Mouse (Mus musculus) frontal cortex, adult 2 months (tissue): Measurements from ENCODE around the gene Foxp1. TPM values are rescaled to one million over a fixed set of nuclear protein-coding genes. Genes with fewer than 3 reads are reported as not detected.

ENCODE experiments used
- DNase-seq, 2 experiments: peaks; one replicate each; pipeline ENCODE4 v3.0.0; 2022; ENCODE audit warnings: low spot score in 1 of 2; ENCODE audit errors: extremely low spot score in 1 of 2
- polyA plus RNA-seq: library from polyadenylated mRNA; depleted of rRNA; stranded (reverse); fragments of >200 nt; gene quantifications from 2 replicates; pipeline ENCODE4 v1.2.3, GENCODE M21; 2012

Gene Foxp1
- polyA plus RNA-seq, 1 experiment, result 49.5 TPM

DNA sequence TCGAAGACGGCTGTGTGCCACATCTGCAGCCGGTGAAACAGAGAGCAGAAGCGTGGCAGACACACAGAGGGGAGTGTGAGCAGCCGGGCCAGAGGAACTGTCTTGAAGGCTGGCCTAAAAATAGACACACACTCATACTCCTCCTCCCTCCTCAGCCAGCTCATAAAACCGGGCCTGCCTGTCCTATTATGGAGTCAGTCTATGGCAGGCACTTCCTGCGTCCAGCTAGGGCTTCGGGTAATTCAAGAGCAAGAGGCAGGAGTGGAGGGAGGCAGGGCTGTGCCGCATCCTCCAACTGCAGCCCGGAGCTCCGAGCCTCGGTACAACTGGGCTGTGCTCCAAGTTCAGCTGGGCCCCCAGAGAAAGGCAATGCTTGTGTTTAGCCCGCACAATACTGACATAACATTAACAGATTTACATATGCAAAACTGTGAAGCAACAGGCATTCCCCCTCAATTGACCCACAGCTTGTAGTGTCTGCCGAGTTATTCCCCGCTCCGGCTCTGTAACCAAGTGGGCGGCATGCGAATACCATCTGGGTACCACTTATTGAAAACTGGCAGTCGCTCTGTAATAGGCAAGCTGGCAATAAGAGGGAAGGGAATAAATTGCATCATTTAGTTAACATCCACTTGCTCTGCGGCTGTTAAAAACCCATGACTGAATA is 37.2 kb downstream of the Foxp1 start:
- DNase-seq, result peak; percentile 70 to 75

GRCm38 (mm10) chr6:99484884-99485216 is 37.7 kb downstream of the Foxp1 start:
- no peak for DNase-seq

- no peak for DNase-seq
Measured at GRCm38 (mm10) chr6:99484197-99484725, 38.3 kb downstream of the Foxp1 start.

GRCm38 (mm10) chr6:99483556-99483955 is 39.0 kb downstream of the Foxp1 start:
- no peak for DNase-seq

DNA sequence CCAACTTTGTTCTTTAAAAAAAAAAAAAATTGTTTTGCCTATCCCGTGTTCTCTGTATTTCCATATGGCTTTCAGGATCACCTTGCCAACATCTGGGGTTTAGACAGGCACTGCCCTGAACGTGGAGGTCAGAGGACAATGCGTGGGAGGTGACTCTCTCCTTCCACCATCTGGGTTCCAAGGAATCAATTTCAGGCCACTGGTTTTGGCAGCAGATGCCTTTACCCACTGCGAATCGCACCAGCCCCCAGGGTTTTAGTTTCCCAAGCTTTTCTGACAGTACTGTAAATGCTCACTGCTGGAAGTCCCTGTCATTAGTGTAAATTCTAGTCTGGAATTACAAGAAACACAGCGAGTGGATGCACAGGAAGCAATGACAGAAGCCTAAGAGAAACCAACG is 41.0 kb downstream of the Foxp1 start:
- DNase-seq, result no peak

- DNase-seq, result no peak
Measured at GRCm38 (mm10) chr6:99478873-99479650, 43.5 kb downstream of the Foxp1 start.

GRCm38 (mm10) chr6:99475040-99475439 is 47.5 kb downstream of the Foxp1 start:
- DNase-seq, result no peak

- DNase-seq, result no peak
Measured at GRCm38 (mm10) chr6:99470906-99471305, 51.6 kb downstream of the Foxp1 start.

GRCm38 (mm10) chr6:99469134-99469834 is 53.2 kb downstream of the Foxp1 start:
- no peak for DNase-seq

DNA sequence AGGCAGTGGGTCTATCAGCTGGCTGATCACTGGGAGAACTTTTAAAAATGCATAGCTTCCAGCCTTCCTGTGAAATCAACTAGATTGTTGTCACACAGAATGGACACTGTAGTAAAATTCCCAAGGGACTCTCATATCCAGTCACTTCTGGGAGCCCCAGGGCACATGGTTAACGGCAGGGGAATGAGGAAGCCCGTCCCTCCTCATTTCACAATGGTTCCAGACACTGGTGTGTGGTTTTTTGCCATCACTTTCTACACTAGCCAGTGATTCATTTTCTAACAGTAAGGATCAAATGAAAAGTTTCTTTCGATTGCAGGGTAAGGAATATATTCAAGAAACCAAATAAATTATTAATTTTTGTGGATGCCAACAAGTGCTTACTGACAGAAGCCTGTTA is 54.7 kb downstream of the Foxp1 start:
- no peak for DNase-seq

- no peak for DNase-seq
Measured at GRCm38 (mm10) chr6:99467109-99467508, 55.4 kb downstream of the Foxp1 start.

DNA sequence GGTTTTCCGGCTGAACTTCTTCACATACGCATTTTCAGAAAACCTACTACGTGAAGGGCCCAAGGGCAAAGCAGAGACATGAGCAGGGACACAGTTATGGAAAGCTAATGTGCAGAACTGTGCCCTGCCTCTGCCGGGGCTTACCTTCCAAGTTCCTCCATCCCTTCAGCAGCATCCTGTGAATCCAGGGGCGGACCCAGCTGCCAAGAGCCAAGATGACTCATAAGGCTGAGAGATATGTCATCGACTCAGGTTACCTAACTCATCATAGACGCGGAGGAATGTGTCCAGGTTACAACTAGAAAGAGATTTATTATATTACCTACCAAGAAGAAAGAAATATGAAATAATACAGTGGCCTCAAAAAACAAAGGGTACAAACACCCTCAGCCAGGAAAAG is 56.2 kb downstream of the Foxp1 start:
- peak; percentile 31 to 66 for DNase-seq

- no peak for DNase-seq
Measured at GRCm38 (mm10) chr6:99464449-99464848, 58.1 kb downstream of the Foxp1 start.

- no peak for DNase-seq
Measured at GRCm38 (mm10) chr6:99463906-99464305, 58.6 kb downstream of the Foxp1 start.

GRCm38 (mm10) chr6:99458775-99459174 is 63.7 kb downstream of the Foxp1 start:
- no peak for DNase-seq

DNA sequence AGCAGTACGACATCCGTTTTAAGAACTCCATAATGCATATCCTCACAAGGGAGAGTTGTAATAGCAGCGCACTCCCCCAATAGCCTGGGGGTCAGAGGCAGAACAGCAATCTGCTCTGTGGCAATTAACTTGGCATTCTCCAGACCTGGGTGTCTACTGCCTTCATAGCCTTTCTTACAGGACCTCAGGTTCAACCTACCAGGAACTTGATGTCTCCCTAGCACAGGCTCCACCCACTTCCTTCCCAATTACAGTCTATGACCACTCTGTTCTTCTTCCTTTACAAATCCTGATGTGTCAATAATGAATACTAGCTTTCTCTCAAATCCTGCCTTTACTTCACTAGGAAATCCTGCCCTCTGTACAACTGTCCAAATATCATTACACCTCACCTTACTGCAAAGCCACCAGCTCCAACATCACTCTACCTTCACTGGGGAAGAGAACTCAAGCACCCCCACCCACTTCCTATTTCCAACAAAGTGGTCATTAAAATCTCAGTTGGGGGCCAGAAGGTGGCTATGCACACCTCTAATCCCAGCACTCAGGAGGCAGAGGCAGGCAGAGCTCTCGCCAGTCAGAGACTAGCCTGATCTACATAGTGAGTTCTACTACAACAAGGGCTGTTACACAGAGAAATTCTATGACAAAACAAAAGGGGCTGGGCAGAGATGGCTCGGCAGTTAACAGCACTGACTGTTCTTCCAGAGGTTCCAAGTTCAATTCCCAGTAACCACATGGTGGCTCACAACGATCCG is 68.6 kb downstream of the Foxp1 start:
- DNase-seq, result no peak

GRCm38 (mm10) chr6:99452638-99453185 is 69.8 kb downstream of the Foxp1 start:
- DNase-seq, result no peak

DNA sequence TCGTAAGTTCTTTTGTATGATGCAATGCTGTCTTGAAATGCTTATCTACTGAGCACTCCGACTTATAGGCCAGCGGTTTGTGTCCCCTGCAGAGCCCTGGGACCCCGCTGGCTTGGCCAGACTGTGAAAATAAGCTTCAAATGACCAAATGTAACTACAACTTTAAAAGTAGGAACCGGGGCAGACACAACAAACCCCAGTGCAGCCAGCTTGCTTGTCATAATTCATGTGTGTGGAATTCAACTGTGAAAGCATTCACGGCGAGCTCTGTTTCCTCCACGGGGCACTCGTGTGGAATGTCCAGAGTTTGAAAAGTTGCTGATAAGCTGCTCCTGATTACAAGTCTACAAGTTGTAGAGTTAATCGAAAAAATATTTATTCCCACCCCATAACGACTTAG is 71.0 kb downstream of the Foxp1 start:
- DNase-seq, result no peak

DNA sequence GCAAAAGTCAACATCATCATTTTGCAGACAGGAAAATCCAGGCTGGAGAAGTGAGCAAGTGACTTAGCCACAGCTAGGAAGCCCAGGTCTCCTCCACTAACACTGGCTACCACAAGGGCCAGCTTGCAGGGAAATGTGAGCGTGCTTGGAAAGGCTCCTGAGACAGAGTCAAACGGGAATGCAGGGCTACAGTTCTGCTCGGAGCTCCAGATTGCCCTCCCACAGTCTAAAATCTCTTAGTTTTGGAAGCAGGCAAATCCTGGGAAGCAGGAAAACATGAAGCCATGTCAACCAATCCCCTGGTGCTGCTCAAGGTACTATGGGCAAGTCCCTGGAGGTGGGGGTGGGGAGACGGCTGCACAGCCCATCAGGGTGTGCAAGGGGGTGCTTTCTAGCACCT is 75.1 kb downstream of the Foxp1 start:
- peak in 1 of 2 experiments; percentile 40 for DNase-seq

DNA sequence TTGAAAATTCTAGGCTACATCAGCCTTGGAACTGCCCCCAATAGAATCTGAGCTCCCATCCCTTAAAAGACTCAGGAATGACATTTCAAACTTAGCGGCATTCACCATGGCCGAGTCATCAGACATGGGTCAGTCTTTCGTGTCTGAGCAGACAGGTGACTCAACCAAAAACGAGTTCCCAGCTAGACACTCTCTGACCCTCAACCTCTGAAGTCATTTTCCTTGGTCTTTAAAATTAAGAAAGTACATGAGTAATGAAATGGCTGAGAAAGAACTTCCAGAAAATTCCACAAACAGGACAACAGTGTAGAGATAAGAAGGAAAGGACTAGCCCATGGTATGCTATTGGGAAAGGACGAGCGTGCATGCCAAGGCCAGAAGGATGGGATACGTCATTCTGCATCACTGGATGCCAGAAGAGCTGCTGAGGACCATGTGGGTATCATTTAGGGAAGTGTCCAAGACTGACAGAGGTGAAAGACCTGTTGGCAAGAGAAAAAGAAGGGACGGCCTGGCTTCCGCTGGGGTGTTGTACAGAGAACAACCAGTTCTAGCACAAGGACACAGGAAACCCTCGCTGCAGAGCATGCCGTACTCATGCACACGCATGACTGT is 75.6 kb downstream of the Foxp1 start:
- no peak for DNase-seq
